Mouse (Mus musculus) liver, adult 2 months (tissue): ENCODE results near the gene Hivep2.

ENCODE experiments used
- CTCF ChIP-seq: fragments of 200-500 bp; IDR thresholded peaks from 2 replicates; pipeline ENCODE4 v1.5.1; 2011; ENCODE audit warnings: low read depth, low read length, control low read depth
- POLR2A ChIP-seq: fragments of 200-500 bp; IDR thresholded peaks from 2 replicates; pipeline ENCODE4 v1.6.1; 2011; ENCODE audit warnings: low read length, control low read depth; ENCODE audit not compliant: insufficient read depth; ENCODE audit errors: extremely low read depth

DNA sequence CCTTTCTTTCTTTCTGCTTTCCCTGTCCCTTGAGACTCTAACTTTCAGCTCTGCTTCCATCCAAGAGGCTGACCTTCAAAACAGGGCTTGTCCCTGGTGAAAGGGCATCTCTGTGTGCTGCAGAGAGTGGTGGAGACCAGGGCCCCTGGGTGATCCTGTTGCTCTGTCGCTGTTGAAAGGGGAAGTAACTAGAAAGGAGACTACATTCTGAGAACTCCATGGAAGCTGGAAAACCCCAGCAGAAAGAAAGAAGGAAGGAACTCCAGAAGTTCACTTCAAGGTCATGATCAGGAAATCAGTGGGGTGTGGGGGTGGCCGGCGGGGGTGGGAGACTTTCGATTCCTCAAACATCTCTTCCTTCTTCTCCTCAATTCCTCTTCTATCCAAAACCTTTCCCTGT is 208.2 kb downstream of the Hivep2 start:
- no peak for TF ChIP-seq POLR2A
- no peak for TF ChIP-seq CTCF
